Mouse (Mus musculus): ENCODE data around the gene Aldh4a1. TPM values are rescaled to one million over a fixed set of nuclear protein-coding genes. Genes with fewer than 3 reads are reported as not detected.

Aldh4a1 gene
- polyA plus RNA-seq, 1 experiment from 2014 or later, result 18.8 TPM

GRCm38 (mm10) chr4:139688058-139688457, 65.4 kb downstream of the Aldh4a1 start:
- no peak overlapping the region for H3K4me3 ChIP-seq
- no peaks in the 10 kb centered on the region for H3K36me3 ChIP-seq
- H3K4me1 ChIP-seq, result peaks cover 6% of the 10 kb centered on the region; the same call in 1 of the 2 replicates
- no peak for ATAC-seq (ENCODE audit: extremely low read depth, insufficient number of reproducible peaks, low FRiP score, low TSS enrichment)
- no peak overlapping the region for H3K4me2 ChIP-seq
- peaks cover 58% of the 10 kb centered on the region for H3K27me3 ChIP-seq (replicated peaks)
- WGBS, result 69% methylated on average over 9 of the region's 9 CpGs
- no peak overlapping the region for H3K9ac ChIP-seq
- no peak overlapping the region for H3K27ac ChIP-seq (replicated peaks)
- H3K9me3 ChIP-seq, result no peaks in the 10 kb centered on the region

GRCm38 (mm10) chr4:139689627-139690269, 67.1 kb downstream of the Aldh4a1 start:
- ATAC-seq (ENCODE audit: extremely low read depth, insufficient number of reproducible peaks, low FRiP score, low TSS enrichment), result no peak
- Histone ChIP-seq H3K9me3 (no peaks in the 10 kb centered on the region), H3K4me1 (peaks cover 6% of the 10 kb centered on the region; the same call in 1 of the 2 replicates), H3K9ac (no peak overlapping the region), H3K4me2 (no peak overlapping the region), H3K4me3 (no peak overlapping the region), H3K27ac (replicated peaks) (no peak overlapping the region), H3K36me3 (no peaks in the 10 kb centered on the region), H3K27me3 (replicated peaks) (peaks cover 71% of the 10 kb centered on the region)
- 31% methylated on average over 7 of the region's 7 CpGs for WGBS

GRCm38 (mm10) chr4:139693315-139693714, 70.6 kb downstream of the Aldh4a1 start:
- WGBS, result 54% methylated on average over 5 of the region's 5 CpGs
- Histone ChIP-seq H3K4me1 (peaks cover 10% of the 10 kb centered on the region; the same call in 1 of the 2 replicates), H3K27ac (replicated peaks) (no peak overlapping the region), H3K9me3 (no peaks in the 10 kb centered on the region), H3K9ac (no peak overlapping the region), H3K4me3 (no peak overlapping the region), H3K27me3 (replicated peaks) (peaks cover 84% of the 10 kb centered on the region), H3K36me3 (no peaks in the 10 kb centered on the region), H3K4me2 (no peak overlapping the region)
- no peak for ATAC-seq (ENCODE audit: extremely low read depth, insufficient number of reproducible peaks, low FRiP score, low TSS enrichment)

GRCm38 (mm10) chr4:139697755-139698154, 75.1 kb downstream of the Aldh4a1 start:
- Histone ChIP-seq H3K27me3 (replicated peaks) (peaks cover 67% of the 10 kb centered on the region), H3K36me3 (no peaks in the 10 kb centered on the region), H3K9me3 (no peaks in the 10 kb centered on the region), H3K4me3 (no peak overlapping the region), H3K9ac (no peak overlapping the region), H3K4me1 (0 out of 2 replicates have a peak, but pooled peaks cover 3% of the 10 kb centered on the region), H3K4me2 (no peak overlapping the region), H3K27ac (replicated peaks) (no peak overlapping the region)
- ATAC-seq (ENCODE audit: extremely low read depth, insufficient number of reproducible peaks, low FRiP score, low TSS enrichment), result no peak
- 7% methylated on average over 9 of the region's 9 CpGs for WGBS

GRCm38 (mm10) chr4:139698602-139699001, 75.9 kb downstream of the Aldh4a1 start:
- H3K27me3 ChIP-seq (replicated peaks), result peaks cover 58% of the 10 kb centered on the region
- WGBS, result 49% methylated on average over 8 of the region's 8 CpGs
- H3K9ac ChIP-seq, result no peak overlapping the region
- no peaks in the 10 kb centered on the region for H3K9me3 ChIP-seq
- H3K36me3 ChIP-seq, result no peaks in the 10 kb centered on the region
- H3K4me2 ChIP-seq, result no peak overlapping the region
- no peak overlapping the region for H3K4me3 ChIP-seq
- no peak overlapping the region for H3K27ac ChIP-seq (replicated peaks)
- ATAC-seq (ENCODE audit: extremely low read depth, insufficient number of reproducible peaks, low FRiP score, low TSS enrichment), result no peak
- 0 out of 2 replicates have a peak, but pooled peaks cover 3% of the 10 kb centered on the region for H3K4me1 ChIP-seq

Small RNAs within 50 kb of the gene (microRNA-seq; reads per million reads assigned to microRNA genes)
- gene Gm25571, result not detected
- gene Mir7020, result not detected

Other genes starting within 250 kb of the Aldh4a1 start
- 2.8 and 3.2 TPM in 2 replicates for gene Iffo2, start 92.3 kb upstream of the Aldh4a1 start, polyA plus RNA-seq (2015; fragmentation: Nextera tagmentation; extraction: Ambion mirVana)
- not detected in 2 replicates for gene Gm21969, start 19.7 kb upstream of the Aldh4a1 start, polyA plus RNA-seq (2015; fragmentation: Nextera tagmentation; extraction: Ambion mirVana)
- gene Tas1r2, start 30.7 kb downstream of the Aldh4a1 start, polyA plus RNA-seq (2015; fragmentation: Nextera tagmentation; extraction: Ambion mirVana), result not detected in 2 replicates
- gene Pax7, start 210.7 kb downstream of the Aldh4a1 start, polyA plus RNA-seq (2015; fragmentation: Nextera tagmentation; extraction: Ambion mirVana), result 0.03 TPM in 1 of 2 replicates, not detected in the other

Measured in heart, embryonic 13.5 days (tissue).